Mouse (Mus musculus) embryonic facial prominence, embryonic 15.5 days (tissue): ENCODE measurements around the gene Nol9. TPM values are rescaled to one million over a fixed set of nuclear protein-coding genes. Genes with fewer than 3 reads are reported as not detected.

Source experiments
- ATAC-seq: fragments of 200-750 bp; cut with Nextera tagmentation; 2 replicates; pipeline ENCODE4 v1.8.0; 2017; ENCODE audit warnings: low read depth, moderate TSS enrichment; ENCODE audit not compliant: insufficient number of reproducible peaks, low FRiP score, low TSS enrichment
- H3K27ac ChIP-seq: fragments of 300-500 bp; sonication (generic); replicated peaks from 2 replicates; pipeline ENCODE4 v1.5.1; 2015; ENCODE audit warnings: mild to moderate bottlenecking, inconsistent platforms
- H3K27me3 ChIP-seq: fragments of 300-500 bp; sonication (generic); 2 replicates; pipeline ENCODE4 v1.6.1; 2015; ENCODE audit warnings: inconsistent platforms
- H3K36me3 ChIP-seq: fragments of 300-500 bp; sonication (generic); 2 replicates; pipeline ENCODE4 v1.6.1; 2015; ENCODE audit warnings: mild to moderate bottlenecking, inconsistent platforms
- H3K4me1 ChIP-seq: fragments of 300-500 bp; sonication (generic); 2 replicates; pipeline ENCODE4 v1.6.1; 2015; ENCODE audit warnings: inconsistent platforms
- H3K4me2 ChIP-seq: fragments of 300-500 bp; sonication (generic); replicated peaks from 2 replicates; pipeline ENCODE4 v1.6.1; 2015; ENCODE audit warnings: mild to moderate bottlenecking, inconsistent platforms
- H3K4me3 ChIP-seq: fragments of 300-500 bp; sonication (generic); replicated peaks from 2 replicates; pipeline ENCODE4 v1.5.1; 2015; ENCODE audit warnings: mild to moderate bottlenecking, inconsistent platforms
- H3K9ac ChIP-seq: fragments of 300-500 bp; sonication (generic); 2 replicates; pipeline ENCODE4 v1.6.1; 2015; ENCODE audit warnings: inconsistent platforms
- H3K9me3 ChIP-seq: fragments of 300-500 bp; sonication (generic); replicated peaks from 2 replicates; pipeline ENCODE4 v1.6.1; 2016; ENCODE audit warnings: inconsistent platforms
- WGBS: fragments of 180-500 bp; shearing (Covaris S2); methylation state at CpG from one replicate; pipeline ENCODE4 v1.1.7; 2015; 5-methylcytosine and 5-hydroxymethylcytosine counted together
- polyA plus RNA-seq: library from polyadenylated mRNA; unstranded; fragments of >200 nt; fragmentation: Nextera tagmentation; extraction: Ambion mirVana; gene quantifications from 2 replicates; pipeline ENCODE4 v1.2.1, GENCODE M21; 2015

Nol9 gene
- polyA plus RNA-seq, 1 experiment from 2014 or later: 32.4 TPM

GRCm38 (mm10) chr4:152108673-152109072 is 69.6 kb downstream of the Nol9 start:
- H3K4me2 ChIP-seq: no peak overlapping the region
- no peak for ATAC-seq
- H3K36me3 ChIP-seq: peaks cover 85% of the 10 kb centered on the region
- no peak overlapping the region for H3K27ac ChIP-seq
- no peak overlapping the region for H3K4me3 ChIP-seq
- no peak overlapping the region for H3K9ac ChIP-seq
- H3K27me3 ChIP-seq: no peaks in the 10 kb centered on the region; the same call in 1 of the 2 replicates
- WGBS: 85% methylated on average over 5 of the region's 5 CpGs
- no peaks in the 10 kb centered on the region for H3K9me3 ChIP-seq
- peaks cover 19% of the 10 kb centered on the region for H3K4me1 ChIP-seq

DNA sequence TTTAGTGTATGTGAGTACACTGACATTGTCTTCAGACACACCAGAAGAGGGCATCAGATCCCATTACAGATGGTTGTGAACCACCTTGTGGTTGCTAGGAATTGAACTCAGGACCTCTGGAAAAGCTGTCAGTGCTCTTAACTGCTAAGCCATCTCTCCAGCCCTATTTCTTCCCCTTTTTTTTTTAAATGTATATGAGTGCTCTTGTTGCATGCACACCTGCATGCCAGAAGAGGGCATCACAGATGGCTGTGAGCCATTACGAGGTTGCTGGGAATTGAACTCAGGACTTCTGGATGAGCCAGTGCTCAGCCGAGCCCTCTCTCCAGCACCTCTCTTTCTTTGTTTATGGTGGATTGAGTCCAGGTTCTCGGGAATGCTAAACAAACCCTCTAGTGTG is 70.4 kb downstream of the Nol9 start:
- no peak overlapping the region for H3K27ac ChIP-seq
- peaks cover 19% of the 10 kb centered on the region for H3K4me1 ChIP-seq
- peaks cover 86% of the 10 kb centered on the region for H3K36me3 ChIP-seq
- no peak overlapping the region for H3K4me2 ChIP-seq
- no peak overlapping the region for H3K9ac ChIP-seq
- 73% methylated on average over 3 of the region's 3 CpGs for WGBS
- ATAC-seq: no peak
- no peaks in the 10 kb centered on the region; the same call in 1 of the 2 replicates for H3K27me3 ChIP-seq
- no peaks in the 10 kb centered on the region for H3K9me3 ChIP-seq
- H3K4me3 ChIP-seq: no peak overlapping the region

DNA sequence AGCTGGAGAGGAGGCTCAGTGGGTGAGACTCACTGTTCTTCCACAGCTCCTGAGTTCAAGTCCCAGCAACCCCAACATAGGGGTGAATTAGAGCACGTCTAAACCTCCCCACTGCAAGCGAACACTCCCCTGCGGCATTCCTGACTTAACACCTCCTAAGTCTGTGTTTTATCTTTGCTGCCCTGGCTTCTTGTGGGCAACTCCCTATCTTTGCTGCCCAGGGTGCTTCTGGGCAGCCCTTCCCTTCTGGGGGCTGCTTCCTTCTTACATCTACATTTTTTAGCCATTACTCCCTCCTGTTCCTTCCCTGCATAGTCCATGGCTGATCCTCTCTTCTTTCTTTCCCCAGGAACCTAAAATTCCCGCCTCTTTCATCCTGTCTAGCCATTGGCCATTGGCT is 71.6 kb downstream of the Nol9 start:
- H3K27ac ChIP-seq: no peak overlapping the region
- no peak overlapping the region for H3K4me2 ChIP-seq
- no peak for ATAC-seq
- H3K27me3 ChIP-seq: peaks cover 8% of the 10 kb centered on the region
- peaks cover 82% of the 10 kb centered on the region for H3K36me3 ChIP-seq
- no peaks in the 10 kb centered on the region for H3K9me3 ChIP-seq
- 83% methylated on average over 4 of the region's 4 CpGs for WGBS
- H3K4me3 ChIP-seq: no peak overlapping the region
- H3K4me1 ChIP-seq: peaks cover 24% of the 10 kb centered on the region
- H3K9ac ChIP-seq: no peak overlapping the region

Other genes with a start within 250 kb of the Nol9 start
- gene Camta1, start 177.4 kb upstream of the Nol9 start, polyA plus RNA-seq: 76.7 and 77.1 TPM in 2 replicates
- 57.8 and 61.5 TPM in 2 replicates for gene Dnajc11, start 105.6 kb upstream of the Nol9 start, polyA plus RNA-seq
- 53.8 and 60.4 TPM in 2 replicates for gene Thap3, start 50.3 kb upstream of the Nol9 start, polyA plus RNA-seq
- gene Phf13, start 43.1 kb upstream of the Nol9 start, polyA plus RNA-seq: 34.6 and 35.1 TPM in 2 replicates
- 18.8 TPM in 2 replicates for gene Klhl21, start 30.5 kb upstream of the Nol9 start, polyA plus RNA-seq
- 20.6 TPM in 2 replicates for gene Zbtb48, start 11.7 kb upstream of the Nol9 start, polyA plus RNA-seq
- gene Tas1r1, start 753 bp upstream of the Nol9 start, polyA plus RNA-seq: 1.2 TPM in 2 replicates
- 20.8 and 21.3 TPM in 2 replicates for gene Plekhg5, start 33.2 kb downstream of the Nol9 start, polyA plus RNA-seq
- gene Tnfrsf25, start 76.6 kb downstream of the Nol9 start, polyA plus RNA-seq: 1.5 and 2.0 TPM in 2 replicates
- 7.5 TPM in 2 replicates for gene Espn, start 113.0 kb downstream of the Nol9 start, polyA plus RNA-seq
- gene Hes2, start 119.5 kb downstream of the Nol9 start, polyA plus RNA-seq: 1.6 and 1.9 TPM in 2 replicates
- 65.5 and 77.0 TPM in 2 replicates for gene Acot7, start 138.8 kb downstream of the Nol9 start, polyA plus RNA-seq
- gene Gpr153, start 234.9 kb downstream of the Nol9 start, polyA plus RNA-seq: 29.0 and 35.7 TPM in 2 replicates